Mouse (Mus musculus) splenic B cell, adult 2 months (primary cell): ENCODE data around the gene H2-T3.
"Not testable (repeated sequence)": the region's sequence is repeated elsewhere in the genome, so short reads cannot be mapped to it uniquely, and the experiment has no call there.

Experiments
- DNase-seq: peaks from one replicate; pipeline ENCODE4 v3.0.0-alpha.2; 2011; ENCODE audit warnings: low read depth, low spot score
- H3K27me3 ChIP-seq: 2 replicates; pipeline ENCODE4 v1.6.1; 2012; ENCODE audit warnings: mild to moderate bottlenecking, low read length, moderate library complexity, mixed read lengths; ENCODE audit not compliant: control insufficient read depth, poor library complexity, insufficient read depth, severe bottlenecking
- H3K36me3 ChIP-seq: 2 replicates; pipeline ENCODE4 v1.6.1; 2012; ENCODE audit warnings: mild to moderate bottlenecking, low read length, moderate library complexity, mixed read lengths; ENCODE audit not compliant: control insufficient read depth, poor library complexity, insufficient read depth, severe bottlenecking

H2-T3 gene

DNA sequence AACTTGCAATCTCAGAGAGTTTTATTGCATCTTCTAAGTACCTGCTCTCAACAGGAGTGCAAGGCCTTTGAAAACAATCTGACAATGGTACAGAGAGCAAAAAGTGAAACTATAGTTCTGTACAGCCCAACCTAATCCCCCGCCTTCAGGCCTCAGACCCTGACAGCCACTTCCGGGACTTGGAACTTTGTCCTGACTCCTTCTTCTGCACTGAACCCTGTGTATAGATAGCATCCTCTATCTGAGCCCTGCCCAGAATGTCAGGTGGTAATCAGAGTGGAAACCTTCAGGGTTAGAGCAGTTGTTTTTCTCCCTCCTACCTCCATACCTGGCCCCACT is at the start of gene H2-T3:
Gene H2-T3 (minus strand): TSS at position 119 of the 339 bp plus-strand sequence.
- Histone ChIP-seq H3K36me3 (no peaks in the 10 kb centered on the region), H3K27me3 (no peaks in the 10 kb centered on the region)
- DNase-seq: no peak

DNA sequence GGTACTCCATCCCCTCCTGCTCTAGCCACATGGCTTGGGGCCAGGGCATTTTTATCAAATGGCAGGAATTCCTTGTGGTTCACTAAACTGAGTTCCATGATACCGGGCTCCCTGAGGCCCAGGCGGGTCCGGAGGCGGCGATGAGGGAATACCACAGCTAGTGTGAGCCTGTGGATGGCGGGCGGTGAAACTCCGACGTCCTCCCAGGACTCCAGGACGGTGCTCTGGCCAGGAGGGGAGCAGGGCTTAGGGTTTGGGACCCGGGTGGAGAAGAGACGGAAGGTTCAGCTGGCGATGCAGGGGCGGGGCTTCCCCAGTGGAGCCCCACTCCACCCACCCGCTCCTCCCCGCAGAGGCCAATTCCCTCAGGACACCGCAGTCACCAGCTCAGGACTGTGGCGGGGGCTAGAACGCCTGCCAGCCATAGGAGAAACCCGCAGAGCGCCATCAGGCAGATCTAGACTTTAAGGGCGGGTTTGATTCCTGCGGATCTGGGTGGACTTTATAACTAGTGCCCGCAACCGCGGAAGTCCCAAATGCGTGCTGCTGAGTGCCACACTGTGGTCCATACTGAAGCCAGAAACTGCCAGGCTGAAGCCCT is 47.3 kb upstream of the H2-T3 start:
- Histone ChIP-seq H3K36me3 (no peaks in the 10 kb centered on the region; the same call in 1 of the 2 replicates), H3K27me3 (peaks cover 3% of the 10 kb centered on the region; the same call in 1 of the 2 replicates)
- peak; percentile 41 for DNase-seq

DNA sequence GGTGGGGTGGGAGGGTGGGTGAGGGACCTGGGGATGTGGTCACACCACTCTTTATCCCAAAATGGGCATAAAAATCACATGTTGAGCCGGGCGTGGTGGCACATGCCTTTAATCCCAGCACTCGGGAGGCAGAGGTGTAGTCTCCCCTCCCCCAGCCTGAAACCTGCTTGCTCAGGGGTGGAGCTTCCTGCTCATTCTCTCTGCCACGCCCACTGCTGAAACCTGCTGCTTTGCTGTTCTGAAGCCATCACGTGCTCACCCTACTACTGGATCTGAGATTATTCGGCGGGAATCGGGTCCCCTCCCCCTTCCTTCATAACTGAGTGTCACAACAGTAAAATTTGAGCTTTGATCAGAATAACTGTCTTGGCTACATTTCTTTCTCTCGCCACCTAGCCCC is 45.2 kb upstream of the H2-T3 start:
- not testable (repeated sequence) for H3K27me3 ChIP-seq, H3K36me3 ChIP-seq, DNase-seq

- Histone ChIP-seq H3K36me3 (no peaks in the 10 kb centered on the region; the same call in 1 of the 2 replicates), H3K27me3 (peaks cover 3% of the 10 kb centered on the region; the same call in 1 of the 2 replicates)
- DNase-seq: no peak
These were observed 43.5 kb upstream of the H2-T3 start for GRCm38 (mm10) chr17:36233572-36233971.

DNA sequence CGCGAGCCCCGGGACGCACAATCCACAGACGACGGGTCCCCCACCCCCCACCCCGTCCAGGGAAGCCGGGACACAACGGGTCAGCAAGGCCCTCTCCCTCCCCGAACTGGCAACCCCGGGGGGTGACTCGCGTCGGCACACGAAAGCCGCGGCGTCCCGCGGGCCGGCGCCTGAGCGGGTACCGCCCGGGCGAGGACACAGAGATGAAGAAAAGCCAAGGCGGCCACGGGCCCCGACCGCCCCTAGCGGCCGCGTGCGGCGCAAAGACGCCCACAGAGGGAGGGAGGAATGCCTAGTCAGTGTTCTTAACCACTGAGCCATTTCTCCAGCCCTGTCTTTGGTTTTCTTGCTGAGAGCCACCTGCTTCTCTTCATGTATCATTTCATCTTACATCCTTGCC is 41.2 kb upstream of the H2-T3 start:
- DNase-seq: peak; percentile 98
- Histone ChIP-seq H3K36me3 (no peaks in the 10 kb centered on the region), H3K27me3 (no peaks in the 10 kb centered on the region; the same call in 1 of the 2 replicates)

DNA sequence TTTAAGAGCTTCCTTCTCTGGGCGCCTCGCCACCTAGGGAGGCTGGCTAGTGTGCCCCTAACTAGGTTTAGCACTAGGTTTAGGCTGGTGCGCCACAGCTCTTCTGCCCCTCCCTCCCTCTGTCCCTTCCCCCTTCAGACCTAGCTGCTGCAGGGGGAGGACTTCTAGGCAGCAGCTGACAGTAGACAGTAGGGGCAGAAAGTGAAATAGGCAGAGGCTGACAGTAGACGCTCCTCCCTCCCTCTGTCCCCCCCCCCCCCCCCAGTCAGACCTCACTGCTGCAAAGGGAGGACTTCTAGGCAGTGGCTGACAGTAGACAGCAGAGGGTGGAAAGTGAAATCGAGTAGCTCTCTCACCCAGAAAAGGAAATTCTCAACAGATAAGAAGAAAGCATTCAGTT is 39.0 kb upstream of the H2-T3 start:
- H3K27me3 ChIP-seq: peaks cover 1% of the 10 kb centered on the region; the same call in 1 of the 2 replicates
- no peaks in the 10 kb centered on the region for H3K36me3 ChIP-seq
- peak; percentile 37 for DNase-seq

- Histone ChIP-seq H3K36me3 (no peaks in the 10 kb centered on the region), H3K27me3 (peaks cover 1% of the 10 kb centered on the region; the same call in 1 of the 2 replicates)
- peak; percentile 65 for DNase-seq
These were observed 36.8 kb upstream of the H2-T3 start for GRCm38 (mm10) chr17:36226921-36227320.

- Histone ChIP-seq H3K27me3 (peaks cover 1% of the 10 kb centered on the region; the same call in 1 of the 2 replicates), H3K36me3 (no peaks in the 10 kb centered on the region)
- DNase-seq: no peak
These were observed 35.2 kb upstream of the H2-T3 start for GRCm38 (mm10) chr17:36225231-36225824.

DNA sequence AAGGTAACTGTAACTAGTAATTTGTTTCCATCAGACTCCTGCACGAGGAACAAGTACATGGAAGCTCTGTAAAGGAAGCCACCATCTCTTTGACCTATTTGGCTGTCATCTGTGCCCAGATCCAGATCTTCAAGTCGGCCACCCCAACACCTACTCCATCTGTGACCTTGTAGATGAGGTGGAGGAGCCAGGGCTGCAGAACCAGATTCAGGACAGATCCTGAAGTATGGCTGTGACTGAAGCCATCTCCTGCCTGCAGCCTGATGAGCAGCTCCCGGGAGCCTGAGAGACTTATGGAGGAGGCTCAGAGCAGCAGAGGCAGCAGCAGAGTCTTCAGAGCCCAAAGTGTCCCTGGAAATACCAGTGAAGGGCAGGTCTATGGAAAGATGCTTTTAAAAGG is 34.4 kb upstream of the H2-T3 start:
- DNase-seq: no peak
- Histone ChIP-seq H3K36me3 (no peaks in the 10 kb centered on the region), H3K27me3 (peaks cover 1% of the 10 kb centered on the region; the same call in 1 of the 2 replicates)

DNA sequence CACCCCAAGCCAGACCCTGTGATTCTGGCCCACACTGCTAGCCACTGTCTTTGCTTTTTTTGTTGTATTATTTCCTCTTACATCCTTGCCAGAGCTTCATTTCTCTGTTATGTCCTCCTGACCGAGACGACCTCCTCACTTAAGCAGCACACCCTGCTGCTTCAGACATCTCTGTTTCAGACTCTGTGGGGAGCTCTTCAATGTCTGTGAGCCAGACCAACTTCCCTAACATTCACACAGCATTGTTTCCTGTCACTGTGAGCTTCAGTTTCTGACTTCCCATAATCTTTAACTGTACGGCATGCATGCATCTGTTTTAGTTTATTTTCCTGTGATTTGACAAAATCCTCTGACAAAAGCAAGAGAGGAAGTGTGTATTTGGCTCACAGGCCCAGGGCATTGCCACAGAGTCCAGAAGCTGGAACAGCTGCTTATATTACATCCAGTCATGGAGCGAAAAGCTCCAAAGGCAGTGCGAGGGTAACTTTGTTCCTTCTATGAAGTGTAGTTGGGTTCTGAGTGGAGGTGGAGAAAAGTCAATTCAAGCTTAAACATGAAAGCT is 28.6 kb upstream of the H2-T3 start:
- no peak for DNase-seq
- H3K27me3 ChIP-seq: no peaks in the 10 kb centered on the region
- H3K36me3 ChIP-seq: no peaks in the 10 kb centered on the region

GRCm38 (mm10) chr17:36215586-36215985 is 25.5 kb upstream of the H2-T3 start:
- H3K27me3 ChIP-seq: no peaks in the 10 kb centered on the region
- H3K36me3 ChIP-seq: no peaks in the 10 kb centered on the region
- DNase-seq: no peak

- DNase-seq: no peak
- no peaks in the 10 kb centered on the region for H3K36me3 ChIP-seq
- peaks cover 3% of the 10 kb centered on the region; the same call in 1 of the 2 replicates for H3K27me3 ChIP-seq
These were observed 16.8 kb upstream of the H2-T3 start for GRCm38 (mm10) chr17:36206846-36207245.

- Histone ChIP-seq H3K36me3 (no peaks in the 10 kb centered on the region), H3K27me3 (peaks cover 3% of the 10 kb centered on the region; the same call in 1 of the 2 replicates)
- DNase-seq: peak; percentile 22
These were observed 15.8 kb upstream of the H2-T3 start for GRCm38 (mm10) chr17:36205862-36206261.

GRCm38 (mm10) chr17:36205456-36205855 is 15.4 kb upstream of the H2-T3 start:
- H3K27me3 ChIP-seq: peaks cover 3% of the 10 kb centered on the region; the same call in 1 of the 2 replicates
- DNase-seq: peak; percentile 81
- no peaks in the 10 kb centered on the region for H3K36me3 ChIP-seq

- Histone ChIP-seq H3K36me3 (no peaks in the 10 kb centered on the region), H3K27me3 (peaks cover 3% of the 10 kb centered on the region; the same call in 1 of the 2 replicates)
- no peak for DNase-seq
These were observed 11.8 kb upstream of the H2-T3 start for GRCm38 (mm10) chr17:36201851-36202250.
